Mouse (Mus musculus): ENCODE results near the gene Gsdma2.
"Not testable (repeated sequence)": the region's sequence is repeated elsewhere in the genome, so short reads cannot be mapped to it uniquely, and the experiment has no call there.

Gsdma2 gene

GRCm38 (mm10) chr11:98646459-98646858, at the start of gene Gsdma2:
TSS of gene Gsdma2 (plus strand) at chr11:98646759.
- no peak for DNase-seq (ENCODE audit: low read depth)

- DNase-seq (ENCODE audit: low read depth): peak; percentile 94
These were observed 49.2 kb upstream of the Gsdma2 start for GRCm38 (mm10) chr11:98597363-98597762.

GRCm38 (mm10) chr11:98597991-98598390, 48.6 kb upstream of the Gsdma2 start, which contains the start of gene Lrrc3c:
TSS of gene Lrrc3c (plus strand) at chr11:98598291.
- DNase-seq (ENCODE audit: low read depth): no peak

- DNase-seq (ENCODE audit: low read depth): no peak
These were observed 47.7 kb upstream of the Gsdma2 start for GRCm38 (mm10) chr11:98598851-98599290.

GRCm38 (mm10) chr11:98599291-98599690, 47.3 kb upstream of the Gsdma2 start:
- DNase-seq (ENCODE audit: low read depth): no peak

GRCm38 (mm10) chr11:98602090-98602690, 44.4 kb upstream of the Gsdma2 start:
- DNase-seq (ENCODE audit: low read depth): peak; percentile 77

GRCm38 (mm10) chr11:98603953-98604352, 42.6 kb upstream of the Gsdma2 start:
- DNase-seq (ENCODE audit: low read depth): peak; percentile 56

- DNase-seq (ENCODE audit: low read depth): peak; percentile 7
These were observed 41.6 kb upstream of the Gsdma2 start for GRCm38 (mm10) chr11:98604911-98605310.

- DNase-seq (ENCODE audit: low read depth): peak; percentile 84
These were observed 39.8 kb upstream of the Gsdma2 start for GRCm38 (mm10) chr11:98606763-98607162.

- no peak for DNase-seq (ENCODE audit: low read depth)
These were observed 25.8 kb upstream of the Gsdma2 start for GRCm38 (mm10) chr11:98620791-98621190.

GRCm38 (mm10) chr11:98623981-98624380, 22.6 kb upstream of the Gsdma2 start:
- not testable (repeated sequence) for DNase-seq (ENCODE audit: low read depth)

- not testable (repeated sequence) for DNase-seq (ENCODE audit: low read depth)
These were observed 22.2 kb upstream of the Gsdma2 start for GRCm38 (mm10) chr11:98624381-98624780.

- DNase-seq (ENCODE audit: low read depth): no peak
These were observed 20.7 kb upstream of the Gsdma2 start, which contains the start of the genes Gm12355 and Gsdma3 for GRCm38 (mm10) chr11:98625611-98626410. TSS of gene Gm12355 (minus strand) at chr11:98625661. TSS of gene Gsdma3 (plus strand) at chr11:98626360.

- DNase-seq (ENCODE audit: low read depth): no peak
These were observed 17.9 kb upstream of the Gsdma2 start for GRCm38 (mm10) chr11:98628706-98629105.

GRCm38 (mm10) chr11:98630646-98631045, 15.9 kb upstream of the Gsdma2 start:
- no peak for DNase-seq (ENCODE audit: low read depth)

- DNase-seq (ENCODE audit: low read depth): peak; percentile 74
These were observed 11.1 kb upstream of the Gsdma2 start for GRCm38 (mm10) chr11:98635312-98635970.

- peak; percentile 24 for DNase-seq (ENCODE audit: low read depth)
These were observed 9.1 kb upstream of the Gsdma2 start for GRCm38 (mm10) chr11:98637501-98637900.

GRCm38 (mm10) chr11:98640091-98640490, 6.5 kb upstream of the Gsdma2 start:
- DNase-seq (ENCODE audit: low read depth): no peak

- DNase-seq (ENCODE audit: low read depth): no peak
These were observed 1.8 kb upstream of the Gsdma2 start for GRCm38 (mm10) chr11:98644757-98645156.

- no peak for DNase-seq (ENCODE audit: low read depth)
These were observed 613 bp upstream of the Gsdma2 start for GRCm38 (mm10) chr11:98645946-98646345.

GRCm38 (mm10) chr11:98655076-98655475, 8.5 kb downstream of the Gsdma2 start:
- DNase-seq (ENCODE audit: low read depth): peak; percentile 85

- DNase-seq (ENCODE audit: low read depth): peak; percentile 85
These were observed 14.0 kb downstream of the Gsdma2 start for GRCm38 (mm10) chr11:98660517-98660916.

- DNase-seq (ENCODE audit: low read depth): no peak
These were observed 17.5 kb downstream of the Gsdma2 start, which contains the start of gene Gsdma for GRCm38 (mm10) chr11:98664091-98664490. TSS of gene Gsdma (plus strand) at chr11:98664351.
